Mouse (Mus musculus) embryonic fibroblast, embryonic 13.5 days (primary cell): ENCODE data around the gene Atp6v0d1.

Experiments used
- CTCF ChIP-seq: IDR thresholded peaks from 2 replicates; pipeline ENCODE4 v1.5.1; 2011; ENCODE audit warnings: mild to moderate bottlenecking, control low read depth, low read length, moderate library complexity, borderline replicate concordance; ENCODE audit not compliant: insufficient read depth
- POLR2A ChIP-seq: IDR thresholded peaks from 2 replicates; pipeline ENCODE4 v1.6.1; 2011; ENCODE audit warnings: low read depth, mild to moderate bottlenecking, control low read depth, low read length, moderate library complexity

GRCm38 (mm10) chr8:105519591-105519990 is 46.3 kb downstream of the Atp6v0d1 start:
- TF ChIP-seq POLR2A (no peak), CTCF (no peak)
